Mouse (Mus musculus) heart, adult 2 months (tissue): Measurements from ENCODE around the gene Maff. TPM values are rescaled to one million over a fixed set of nuclear protein-coding genes. Genes with fewer than 3 reads are reported as not detected.

Experiments
- DNase-seq, 2 experiments: peaks; one replicate each; pipeline ENCODE4 v3.0.0; 2021
- H3K27ac ChIP-seq: fragments of 200-600 bp; 2 replicates; pipeline ENCODE4 v1.8.1; 2022
- H3K27me3 ChIP-seq: fragments of 200-500 bp; 2 replicates; pipeline ENCODE4 v1.6.1; 2012; ENCODE audit warnings: mild to moderate bottlenecking, low read length, inconsistent platforms, mixed read lengths; ENCODE audit not compliant: control insufficient read depth, insufficient read depth
- H3K36me3 ChIP-seq: fragments of 200-500 bp; 2 replicates; pipeline ENCODE4 v1.6.1; 2012; ENCODE audit warnings: low read length, inconsistent platforms; ENCODE audit not compliant: control insufficient read depth, insufficient read depth
- H3K4me1 ChIP-seq: fragments of 200-500 bp; 2 replicates; pipeline ENCODE4 v1.6.1; 2011; ENCODE audit warnings: low read length; ENCODE audit not compliant: control insufficient read depth, insufficient read depth
- H3K4me3 ChIP-seq: fragments of 200-600 bp; 2 replicates; pipeline ENCODE4 v1.8.1; 2022
- H3K79me2 ChIP-seq: fragments of 200-500 bp; replicated peaks from 2 replicates; pipeline ENCODE4 v1.6.1; 2012; ENCODE audit warnings: mild to moderate bottlenecking, inconsistent platforms, low read length, moderate library complexity, mixed read lengths; ENCODE audit not compliant: control insufficient read depth, insufficient read depth
- H3K9ac ChIP-seq: fragments of 200-500 bp; 2 replicates; pipeline ENCODE4 v1.6.1; 2012; ENCODE audit warnings: low read depth, mild to moderate bottlenecking, control low read depth, inconsistent platforms, low read length, mixed read lengths
- CTCF ChIP-seq: fragments of 200-600 bp; IDR thresholded peaks from 2 replicates; pipeline ENCODE4 v1.8.1; 2022; ENCODE audit warnings: antibody characterized with exemption, mild to moderate bottlenecking, moderate library complexity
- EP300 ChIP-seq: fragments of 200-500 bp; IDR thresholded peaks from 2 replicates; pipeline ENCODE4 v1.6.1; 2011; ENCODE audit warnings: low read depth, low read length, control low read depth; ENCODE audit not compliant: insufficient read depth
- POLR2A ChIP-seq: fragments of 200-500 bp; IDR thresholded peaks from 2 replicates; pipeline ENCODE4 v1.6.1; 2011; ENCODE audit warnings: mild to moderate bottlenecking, low read depth, low read length, control low read depth; ENCODE audit not compliant: insufficient read depth
- WGBS: fragments of 180-500 bp; shearing (Covaris S2); methylation state at CpG from one replicate; pipeline ENCODE4 v1.1.7; 2018; 5-methylcytosine and 5-hydroxymethylcytosine counted together
- intact Hi-C: fragments of 180-260 bp; cut with DNase I; formaldehyde crosslinking; loops from one replicate; pipeline ENCODE4 v1.15.1; 2025
- polyA plus RNA-seq: library from polyadenylated mRNA; depleted of rRNA; stranded (reverse); fragments of >200 nt; gene quantifications from 2 replicates; pipeline ENCODE4 v1.2.3, GENCODE M21; 2012
- total RNA-seq, 2 experiments: library from RNA; stranded (reverse); gene quantifications; 2 replicates each; pipeline ENCODE4 v1.2.3; 2021

The Maff gene
- total and polyA plus RNA-seq, 3 experiments = 4.3 to 13.7 (median 9.3) TPM

DNA sequence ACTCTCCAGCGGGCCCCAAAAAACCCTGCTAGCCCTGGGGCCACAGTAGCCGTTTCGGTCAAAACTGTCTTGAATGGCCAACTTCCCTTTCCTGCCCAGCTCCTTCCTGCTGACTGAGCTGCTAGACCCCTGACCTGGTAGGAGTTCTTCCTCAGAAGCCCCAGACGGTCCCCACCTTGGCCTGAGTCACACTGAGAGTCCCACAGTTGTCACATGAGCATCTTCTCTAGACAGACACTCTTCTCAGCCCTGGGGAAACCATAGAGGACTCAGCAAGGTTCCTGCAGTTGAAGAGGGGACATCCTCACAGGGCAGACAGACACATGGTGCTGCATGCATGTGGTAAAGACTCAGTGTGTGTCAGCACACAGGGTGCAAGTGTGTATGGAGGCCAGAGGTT lies 8.2 kb downstream of the Maff start:
- Histone ChIP-seq H3K9ac (no peak overlapping the region), H3K36me3 (no peaks in the 10 kb centered on the region), H3K79me2 (no peaks in the 10 kb centered on the region), H3K4me3 (no peak overlapping the region), H3K4me1 (peaks cover 13% of the 10 kb centered on the region), H3K27ac (no peak overlapping the region), H3K27me3 (no peaks in the 10 kb centered on the region)
- intact Hi-C loops = loop anchor here (5.0 kb wide), 1 partner anchor 32 kb away; no protein-coding TSS in a partner anchor
- TF ChIP-seq POLR2A (no peak), EP300 (no peak), CTCF (no peak)
- 42% methylated on average over 4 of the region's 4 CpGs for WGBS
- no peak for DNase-seq

DNA sequence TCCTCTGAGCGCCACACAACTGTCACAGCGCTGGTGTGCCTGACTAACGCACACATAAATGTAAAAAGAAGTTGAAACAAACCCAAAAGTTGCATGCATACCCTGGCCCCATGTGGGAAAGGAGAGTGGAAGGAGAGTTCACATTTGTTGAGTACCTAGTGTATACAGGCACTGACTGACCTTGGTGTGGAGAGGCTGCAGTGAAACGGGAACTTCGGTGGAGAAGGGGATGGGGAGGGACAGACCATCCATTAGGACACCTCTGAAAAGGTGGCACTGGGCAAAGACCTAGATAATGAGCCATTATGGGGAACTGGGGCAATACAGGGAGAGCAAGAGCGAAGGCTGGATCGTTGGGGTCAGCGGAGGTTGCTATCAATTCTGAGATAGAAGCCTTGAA lies 10.1 kb downstream of the Maff start:
- no peaks in the 10 kb centered on the region for H3K27me3 ChIP-seq
- peaks cover 15% of the 10 kb centered on the region for H3K4me1 ChIP-seq
- WGBS = 84% methylated on average over 8 of the region's 8 CpGs
- no peak overlapping the region for H3K27ac ChIP-seq
- H3K79me2 ChIP-seq = no peaks in the 10 kb centered on the region
- no peak for DNase-seq
- TF ChIP-seq EP300 (no peak), CTCF (no peak), POLR2A (no peak)
- intact Hi-C loops = loop anchor here (5.0 kb wide), 1 partner anchor 34 kb away; no protein-coding TSS in a partner anchor
- H3K36me3 ChIP-seq = peaks cover 4% of the 10 kb centered on the region; the same call in 1 of the 2 replicates
- peak overlapping the region; percentile 46; the same call in 1 of the 2 replicates for H3K4me3 ChIP-seq
- no peak overlapping the region for H3K9ac ChIP-seq

DNA sequence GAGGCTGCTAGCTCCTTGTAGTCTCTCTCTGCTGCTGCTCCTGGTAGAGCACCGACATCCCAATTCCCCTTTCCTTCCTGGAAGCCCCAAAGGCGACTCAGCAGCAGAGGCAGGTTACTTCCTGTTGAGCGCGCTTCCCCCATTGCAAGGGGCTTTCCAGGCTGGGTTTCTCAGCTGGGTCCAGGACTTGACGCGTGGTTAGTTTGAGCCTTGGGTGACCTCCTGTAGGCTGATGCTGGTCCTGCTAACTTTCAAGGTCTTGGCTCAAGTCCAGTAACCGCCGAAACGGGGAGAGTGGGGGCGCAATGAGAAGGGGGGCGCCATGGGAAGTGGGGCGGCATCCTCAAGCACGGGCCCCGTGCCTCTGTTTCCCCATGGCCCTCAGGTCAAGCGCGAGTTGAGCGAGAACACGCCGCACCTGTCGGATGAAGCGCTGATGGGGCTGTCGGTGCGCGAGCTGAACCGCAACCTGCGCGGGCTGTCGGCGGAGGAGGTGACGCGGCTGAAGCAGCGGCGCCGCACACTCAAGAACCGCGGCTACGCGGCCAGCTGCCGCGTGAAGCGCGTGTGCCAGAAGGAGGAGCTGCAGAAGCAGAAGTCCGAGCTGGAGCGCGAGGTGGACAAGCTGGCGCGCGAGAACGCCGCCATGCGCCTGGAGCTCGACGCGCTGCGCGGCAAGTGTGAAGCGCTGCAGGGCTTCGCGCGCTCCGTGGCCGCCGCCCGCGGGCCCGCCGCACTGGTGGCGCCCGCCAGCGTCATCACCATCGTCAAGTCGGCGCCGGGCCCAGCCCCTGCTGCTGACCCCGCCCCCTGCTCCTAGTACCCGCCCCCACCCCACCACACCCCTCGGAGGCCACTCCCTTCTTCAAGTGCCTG lies 10.9 kb downstream of the Maff start:
- intact Hi-C loops = loop anchor here (5.0 kb wide), 1 partner anchor 35 kb away; no protein-coding TSS in a partner anchor
- Histone ChIP-seq H3K36me3 (peaks cover 4% of the 10 kb centered on the region; the same call in 1 of the 2 replicates), H3K27me3 (no peaks in the 10 kb centered on the region), H3K4me3 (peak overlapping the region; percentile 46), H3K4me1 (peaks cover 14% of the 10 kb centered on the region), H3K79me2 (no peaks in the 10 kb centered on the region), H3K9ac (peak overlapping the region; percentile 74), H3K27ac (peak overlapping the region; percentile 71)
- TF ChIP-seq POLR2A = peak; percentile 62
- TF ChIP-seq CTCF = peak; percentile 49
- 0 out of 2 replicates have a peak, but pooled peaks have one; percentile 41 for TF ChIP-seq EP300
- 1% methylated on average over 76 of the region's 77 CpGs for WGBS
- DNase-seq = peak; percentile 80 to 83

DNA sequence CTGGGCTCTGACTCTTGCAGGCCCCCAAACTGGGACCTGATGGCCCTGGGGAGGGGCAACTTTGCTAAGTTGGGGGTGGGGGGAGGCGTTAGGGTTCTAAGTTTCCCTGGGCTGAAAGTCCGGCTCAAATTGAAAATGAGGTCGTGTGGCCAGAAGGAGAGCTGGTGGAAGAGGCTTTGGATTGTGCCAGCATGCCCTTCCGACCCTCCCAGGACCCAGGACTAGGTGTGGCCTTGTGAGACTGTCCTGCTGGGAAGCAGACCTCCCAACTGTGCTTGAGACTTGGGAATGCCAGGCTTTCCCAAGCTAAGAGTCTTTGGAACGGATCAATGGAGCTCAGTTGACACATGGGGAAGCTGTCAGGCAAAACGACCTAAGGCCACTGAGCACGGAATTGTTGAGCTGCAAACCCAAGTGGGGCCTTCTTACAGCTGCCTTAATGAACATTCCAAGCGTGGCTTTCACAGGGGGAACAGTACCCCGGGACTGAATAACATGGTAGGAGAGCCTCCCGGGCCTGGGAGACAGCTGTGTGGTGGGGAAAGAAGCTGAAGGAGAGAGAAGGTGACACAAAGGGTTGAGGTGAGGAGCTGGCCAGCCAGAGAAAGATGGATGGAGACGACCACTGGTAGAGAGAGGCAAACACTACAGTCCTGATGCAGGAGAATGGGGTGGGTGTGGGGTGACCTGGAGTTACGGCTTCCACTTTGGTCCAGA lies 11.7 kb downstream of the Maff start:
- intact Hi-C loops = loop anchor here (5.0 kb wide), 1 partner anchor 36 kb away; no protein-coding TSS in a partner anchor
- TF ChIP-seq POLR2A = no peak
- no peak for TF ChIP-seq EP300
- TF ChIP-seq CTCF = no peak
- H3K36me3 ChIP-seq = peaks cover 4% of the 10 kb centered on the region; the same call in 1 of the 2 replicates
- no peak overlapping the region for H3K9ac ChIP-seq
- 58% methylated on average over 12 of the region's 12 CpGs for WGBS
- no peak overlapping the region for H3K4me3 ChIP-seq
- H3K79me2 ChIP-seq = no peaks in the 10 kb centered on the region
- peaks cover 14% of the 10 kb centered on the region for H3K4me1 ChIP-seq
- no peak for DNase-seq
- H3K27me3 ChIP-seq = no peaks in the 10 kb centered on the region
- H3K27ac ChIP-seq = peak overlapping the region; percentile 45

DNA sequence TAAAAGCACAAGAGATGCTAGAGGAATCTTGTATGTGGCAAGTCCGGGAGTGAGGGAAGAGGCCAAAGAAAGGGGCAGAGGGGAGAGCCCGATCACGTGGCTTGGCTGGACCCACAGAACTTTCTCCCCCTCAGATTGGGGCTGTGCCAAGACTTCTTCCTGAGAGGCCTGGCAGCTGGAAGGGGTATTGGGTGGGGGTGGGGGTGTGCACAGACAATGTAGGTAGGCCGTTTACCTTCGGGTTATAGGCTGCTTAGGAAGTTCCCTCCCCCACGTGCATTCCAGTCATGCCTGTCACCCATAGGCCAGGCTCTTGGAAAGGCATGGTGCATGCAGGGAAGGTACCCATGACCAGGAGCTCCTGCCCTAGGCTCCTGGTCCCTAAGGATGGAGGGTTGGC lies 13.5 kb downstream of the Maff start:
- intact Hi-C loops = loop anchor here (5.0 kb wide), 1 partner anchor 38 kb away; no protein-coding TSS in a partner anchor
- Histone ChIP-seq H3K27ac (peak overlapping the region; percentile 1; the same call in 1 of the 2 replicates), H3K79me2 (no peaks in the 10 kb centered on the region), H3K27me3 (no peaks in the 10 kb centered on the region), H3K36me3 (peaks cover 4% of the 10 kb centered on the region; the same call in 1 of the 2 replicates), H3K4me3 (no peak overlapping the region), H3K9ac (no peak overlapping the region), H3K4me1 (peaks cover 14% of the 10 kb centered on the region)
- 18% methylated on average over 6 of the region's 6 CpGs for whole genome bisulfite sequencing
- peak in 1 of 2 experiments; percentile 34 for DNase-seq
- no peak for TF ChIP-seq POLR2A
- no peak for TF ChIP-seq EP300
- no peak for TF ChIP-seq CTCF
